Mouse (Mus musculus) embryonic stem cell, embryonic (primary cell): Measurements from ENCODE around the gene Fto.

Experiments
- CTCF ChIA-PET, 4 experiments: fragments of 300-600 bp in 2 of 4; fragments of 350-600 bp in 2 of 4; sonication (Branson Sonifier 250); formaldehyde crosslinking; loops; one replicate each; lab custom pipeline; 2022; ENCODE audit warnings: inconsistent platforms in 2 of 4; lab: Charles Lee
- POLR2A ChIA-PET, 4 experiments: fragments of 300-600 bp in 2 of 4; fragments of 350-600 bp in 2 of 4; sonication (Branson Sonifier 250); formaldehyde crosslinking; loops; one replicate each; lab custom pipeline; 2022; ENCODE audit warnings: antibody characterized with exemption in 4 of 4, inconsistent platforms in 1 of 4; lab: Charles Lee

Fto gene

DNA sequence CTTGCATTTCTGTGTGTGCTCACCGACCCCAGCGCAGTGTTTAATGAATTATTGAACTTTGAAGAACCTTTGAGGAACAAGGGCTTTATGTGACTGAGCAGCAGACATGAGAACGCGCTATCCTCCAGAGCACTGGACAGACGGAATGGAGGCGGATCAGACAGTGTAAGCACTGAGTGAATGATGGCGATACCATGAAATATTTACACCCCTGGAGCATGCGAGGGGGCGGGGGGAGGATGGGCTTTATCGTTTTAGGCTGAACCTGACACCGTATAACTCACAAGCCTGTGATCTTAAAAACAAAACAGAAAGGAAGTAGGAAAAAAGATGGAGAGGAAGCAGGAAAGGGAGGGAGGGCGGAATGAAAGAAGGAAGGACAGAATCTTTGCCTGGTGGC is 57.6 kb downstream of the Fto start:
- CTCF ChIA-PET, result interaction anchor here in 1 of 4 experiments (0.6 kb wide), 1 partner anchor 775 kb away, joined by 4 read pairs; no protein-coding TSS in a partner anchor
- POLR2A ChIA-PET, result no interaction called here

DNA sequence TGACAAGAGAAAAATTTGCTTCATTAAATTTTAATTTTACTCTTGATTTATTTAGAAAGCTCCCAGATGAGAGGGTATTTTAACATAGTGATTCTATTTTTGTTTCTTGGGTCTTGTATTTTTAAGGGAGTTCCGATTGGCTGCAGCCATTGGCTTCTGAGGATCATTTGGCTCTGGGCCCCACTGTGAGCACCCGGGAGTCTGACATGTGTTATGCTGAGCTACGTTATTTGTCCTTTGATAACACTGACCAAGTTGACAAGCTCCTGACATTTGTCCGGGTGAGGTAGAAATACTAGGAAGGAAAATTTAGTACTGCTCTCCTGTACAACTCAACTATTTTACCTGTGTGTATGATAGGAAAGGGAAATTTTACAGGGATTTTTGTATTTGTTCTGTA is 58.7 kb downstream of the Fto start:
- ChIA-PET POLR2A (interaction anchor here in 1 of 4 experiments (0.6 to 1.6 kb wide), 2 partner anchors 42 to 1063 kb away, joined by 3 read pairs; no protein-coding TSS in a partner anchor), CTCF (no interaction called here)

DNA sequence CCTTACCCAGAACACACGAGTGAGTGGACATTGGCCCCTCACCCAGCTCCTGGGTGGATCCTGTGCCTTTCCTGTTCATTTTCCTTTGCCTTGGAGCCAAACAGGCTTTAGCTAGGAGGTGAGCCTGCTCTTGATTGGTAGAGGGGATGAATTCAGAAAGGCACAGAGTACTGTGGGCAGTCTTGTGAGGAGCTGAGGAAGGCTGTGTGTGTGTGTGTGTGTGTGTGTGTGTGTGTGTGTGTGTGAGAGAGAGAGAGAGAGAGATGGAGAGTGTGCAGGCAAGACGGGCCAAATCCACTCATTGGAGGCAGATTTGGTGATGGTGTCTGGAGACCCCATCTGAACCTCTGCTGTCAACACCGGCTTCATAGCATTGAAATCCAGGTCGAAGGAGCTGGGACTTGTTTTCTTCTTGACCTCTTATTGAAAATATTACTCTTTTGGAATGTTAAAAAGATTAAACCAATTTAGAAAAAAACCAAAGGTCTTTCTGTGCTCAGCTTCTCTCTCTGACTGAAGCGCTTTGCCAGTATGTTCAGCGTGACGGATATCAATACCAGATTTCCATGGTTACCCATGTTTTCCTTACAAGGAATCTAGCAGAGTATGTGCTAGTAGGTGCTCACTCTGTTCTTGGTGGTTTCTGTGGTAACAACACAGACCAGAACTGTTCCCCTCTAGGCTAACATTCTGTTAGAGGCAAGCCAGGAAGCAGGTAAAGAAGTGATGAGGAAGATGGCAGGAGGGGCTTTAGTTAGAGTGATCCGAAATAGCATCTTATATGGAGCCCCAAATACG is 59.7 kb downstream of the Fto start:
- POLR2A ChIA-PET, result interaction anchor here in 1 of 4 experiments (1.6 kb wide), 1 partner anchor 43 kb away, joined by 3 read pairs; no protein-coding TSS in a partner anchor
- CTCF ChIA-PET, result no interaction called here

DNA sequence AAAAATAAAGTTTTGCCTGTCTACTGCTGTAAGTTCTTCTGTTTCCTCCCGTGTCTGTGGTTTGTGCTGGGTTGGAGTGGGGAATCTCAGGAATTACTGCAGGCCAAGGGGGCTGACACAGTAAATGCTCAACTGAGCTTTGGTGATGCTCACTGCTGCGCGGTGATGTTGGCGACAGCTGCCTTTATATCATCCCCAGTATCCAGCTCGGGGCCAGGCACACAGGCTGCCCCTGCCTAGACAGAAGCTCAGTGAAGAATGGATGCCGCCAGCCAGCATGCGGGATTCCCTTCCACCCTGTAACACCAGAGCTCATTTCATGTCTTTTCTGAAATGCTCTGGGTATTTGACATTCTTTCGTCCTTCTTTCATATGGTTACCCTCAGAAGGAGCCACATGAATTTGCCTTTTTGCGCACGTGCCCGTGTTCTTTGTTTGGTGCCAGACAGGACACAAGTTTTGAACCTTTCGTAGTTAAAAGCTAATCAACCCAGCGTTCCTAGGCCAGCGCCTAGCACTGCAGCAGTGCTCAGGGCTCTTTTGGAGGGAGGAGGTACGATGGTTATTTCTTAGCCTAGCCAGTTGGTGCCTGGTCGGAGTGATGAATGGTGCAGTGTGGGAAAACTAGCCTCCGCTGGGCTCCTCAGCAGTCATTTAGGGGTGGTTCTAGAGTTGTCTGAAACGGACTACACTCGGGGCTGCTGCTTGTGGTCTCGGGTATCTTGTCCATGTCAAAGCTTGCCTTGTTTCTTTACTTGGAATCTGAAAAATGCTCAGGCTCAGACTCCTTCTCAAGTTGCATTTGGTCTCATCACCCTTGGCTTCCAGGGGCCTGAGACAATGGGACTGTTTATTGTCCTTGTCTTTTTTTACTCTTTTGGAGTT is 62.0 kb downstream of the Fto start:
- POLR2A ChIA-PET, result interaction anchor here in 3 of 4 experiments (1.0 to 2.4 kb wide), 4 partner anchors 9 to 15 kb away, joined by 3 to 9 read pairs (median 3); no protein-coding TSS in a partner anchor
- CTCF ChIA-PET, result no interaction called here

DNA sequence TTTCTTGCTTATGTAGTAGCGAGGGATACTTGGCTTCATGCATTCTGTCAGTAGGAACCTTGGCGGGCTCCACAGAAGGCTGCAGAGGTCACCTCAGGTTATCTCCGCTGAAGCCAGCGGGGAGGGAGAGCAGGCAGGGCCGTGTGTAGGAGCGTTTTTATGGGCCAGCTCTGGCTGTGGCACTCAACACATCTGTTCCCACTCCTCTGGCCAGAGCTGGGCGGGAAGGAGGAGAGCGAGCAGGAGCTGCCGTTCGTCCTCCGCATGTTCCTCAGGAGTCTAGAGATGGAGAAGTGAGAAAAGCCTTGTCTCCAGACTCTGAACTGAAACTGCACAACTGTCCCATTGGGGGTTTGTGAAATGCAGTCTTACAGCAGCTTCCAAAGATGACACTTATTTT is 63.5 kb downstream of the Fto start:
- CTCF ChIA-PET, result interaction anchor here in 1 of 4 experiments (0.6 kb wide), 1 partner anchor 15 kb away, joined by 3 read pairs; no protein-coding TSS in a partner anchor
- POLR2A ChIA-PET, result interaction anchor here in 2 of 4 experiments (0.6 to 2.4 kb wide), 4 partner anchors 11 to 429 kb away, joined by 3 to 9 read pairs (median 3); partner anchors contain the start of gene Irx3 (in 1 of the 2)

DNA sequence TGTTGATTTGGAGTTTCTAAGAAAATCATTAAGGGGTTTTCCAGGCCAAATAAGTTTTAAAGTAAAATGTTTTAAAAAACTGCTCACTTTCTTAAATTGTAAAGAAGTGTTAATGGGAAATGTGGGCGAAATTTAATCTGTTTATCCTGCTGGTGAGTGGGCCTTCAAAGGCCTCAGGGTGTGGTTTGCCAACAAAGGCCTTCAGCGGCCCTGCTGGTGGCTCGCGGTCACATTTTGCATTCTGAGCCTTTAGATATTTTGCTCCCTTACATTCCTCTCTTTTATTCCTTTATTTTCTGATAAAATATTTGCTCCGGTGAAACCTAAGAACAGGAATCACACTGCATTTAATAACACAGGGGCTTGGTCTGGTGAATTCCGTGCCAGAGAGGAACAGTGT is 64.0 kb downstream of the Fto start:
- ChIA-PET POLR2A (interaction anchor here in 1 of 4 experiments (0.6 kb wide), 1 partner anchor 425 kb away, joined by 3 read pairs; the partner anchor contains the start of gene Irx3), CTCF (no interaction called here)

DNA sequence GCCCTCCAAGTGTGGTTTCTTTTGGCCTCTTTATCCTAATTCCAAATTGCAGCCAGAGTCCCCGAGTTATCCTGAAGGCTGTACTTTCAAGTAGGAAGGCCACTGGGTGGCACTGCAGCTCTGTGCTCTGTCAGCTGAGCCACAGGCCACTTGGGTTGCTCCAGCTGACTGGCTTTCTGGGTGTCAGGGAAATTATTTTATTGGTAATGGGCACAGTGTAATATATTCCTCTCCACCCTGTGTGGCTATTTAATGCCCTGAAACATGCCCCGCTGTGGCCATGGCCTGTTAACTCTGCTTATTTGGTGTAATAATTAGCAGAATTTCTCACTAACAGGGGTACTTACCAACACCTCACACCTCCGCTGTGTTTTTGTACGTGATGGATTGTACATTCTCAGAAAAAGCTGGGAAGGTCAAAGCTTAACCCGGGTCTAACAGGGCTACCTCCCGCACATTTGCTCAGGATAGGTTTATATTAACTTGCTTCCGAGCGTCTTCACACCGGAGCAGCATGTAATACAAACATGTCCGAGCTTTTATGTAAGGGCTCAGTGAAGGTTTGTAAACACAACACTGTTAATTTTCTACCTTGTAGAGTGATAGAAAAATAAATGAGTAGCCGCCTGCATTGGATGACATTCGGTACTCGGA is 65.6 kb downstream of the Fto start:
- POLR2A ChIA-PET, result interaction anchor here in 2 of 4 experiments (0.6 to 1.8 kb wide), 3 partner anchors 10 to 370 kb away, joined by 3 to 6 read pairs (median 4); no protein-coding TSS in a partner anchor
- CTCF ChIA-PET, result interaction anchor here in 3 of 4 experiments (0.6 to 1.4 kb wide), 8 partner anchors 10 to 1345 kb away, joined by 3 to 5 read pairs (median 3); no protein-coding TSS in a partner anchor

DNA sequence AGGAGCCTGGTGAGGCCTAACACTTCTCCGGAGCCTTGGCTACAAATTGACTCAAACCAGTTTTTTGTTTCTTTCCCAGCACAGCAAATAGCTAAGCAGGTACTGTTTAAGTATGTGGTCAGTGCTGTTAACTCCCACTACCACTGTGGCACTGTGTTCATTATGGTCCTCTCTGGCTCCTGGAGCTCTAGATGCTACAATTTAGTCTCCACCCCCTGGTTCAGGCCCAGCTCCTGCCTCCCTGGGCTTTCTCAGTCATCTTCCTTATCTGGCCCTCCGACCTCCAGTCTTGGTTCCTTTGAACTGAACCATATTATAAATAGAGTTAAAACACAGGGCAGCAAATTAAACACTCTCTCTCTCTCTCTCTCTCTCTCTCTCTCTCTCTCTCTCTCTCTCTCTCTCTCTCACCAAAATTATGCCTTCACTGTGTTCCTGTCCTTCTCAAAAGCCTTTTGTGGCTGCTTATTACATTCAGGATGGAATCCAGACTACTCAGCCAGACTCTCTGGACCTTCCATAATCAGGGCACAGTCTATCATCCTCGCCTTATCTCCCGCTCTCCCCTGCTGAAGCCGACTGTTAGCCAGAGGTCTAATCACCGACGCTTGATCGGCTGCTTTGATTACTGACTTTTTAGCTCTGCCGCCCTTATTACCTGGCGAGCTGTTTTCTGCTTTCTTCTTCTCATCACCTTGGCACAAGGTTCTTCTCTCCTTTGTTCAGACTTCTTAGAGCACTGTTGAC is 67.6 kb downstream of the Fto start:
- CTCF ChIA-PET, result interaction anchor here in 1 of 4 experiments (1.4 kb wide), 1 partner anchor 26 kb away, joined by 3 read pairs; no protein-coding TSS in a partner anchor
- POLR2A ChIA-PET, result interaction anchor here in 3 of 4 experiments (0.6 to 2.3 kb wide), 7 partner anchors 12 to 55 kb away, joined by 3 to 8 read pairs (median 4); no protein-coding TSS in a partner anchor

DNA sequence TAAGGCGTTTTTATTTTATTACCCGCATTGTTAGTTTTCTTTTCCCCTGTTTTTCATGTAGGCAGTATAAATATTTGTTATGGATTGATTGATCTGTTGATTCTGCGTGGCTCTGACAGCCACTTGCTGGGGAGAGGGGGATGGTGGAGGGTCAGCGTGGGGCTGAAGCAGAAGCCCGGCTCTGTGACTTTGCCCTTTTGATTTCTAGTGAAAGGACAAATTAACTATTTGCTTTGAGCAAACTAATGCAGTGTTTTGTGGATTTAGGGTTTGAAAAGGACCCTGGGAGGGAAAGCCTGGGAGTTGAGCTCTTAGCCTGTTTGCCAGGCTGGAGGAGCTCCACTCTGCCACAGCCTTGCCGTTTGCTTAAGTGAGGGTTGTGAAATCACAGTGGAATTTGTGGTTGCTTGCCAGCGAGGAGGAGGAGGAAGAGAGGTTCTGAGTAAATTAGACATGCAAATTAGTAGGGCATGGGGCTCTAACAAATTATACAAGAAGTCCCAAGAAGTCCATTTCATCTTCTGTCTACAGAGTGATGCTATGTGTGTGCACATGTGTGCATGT is 68.3 kb downstream of the Fto start:
- CTCF ChIA-PET, result no interaction called here
- POLR2A ChIA-PET, result interaction anchor here in 3 of 4 experiments (0.6 to 2.3 kb wide), 6 partner anchors 18 to 108 kb away, joined by 3 to 8 read pairs (median 4); no protein-coding TSS in a partner anchor

DNA sequence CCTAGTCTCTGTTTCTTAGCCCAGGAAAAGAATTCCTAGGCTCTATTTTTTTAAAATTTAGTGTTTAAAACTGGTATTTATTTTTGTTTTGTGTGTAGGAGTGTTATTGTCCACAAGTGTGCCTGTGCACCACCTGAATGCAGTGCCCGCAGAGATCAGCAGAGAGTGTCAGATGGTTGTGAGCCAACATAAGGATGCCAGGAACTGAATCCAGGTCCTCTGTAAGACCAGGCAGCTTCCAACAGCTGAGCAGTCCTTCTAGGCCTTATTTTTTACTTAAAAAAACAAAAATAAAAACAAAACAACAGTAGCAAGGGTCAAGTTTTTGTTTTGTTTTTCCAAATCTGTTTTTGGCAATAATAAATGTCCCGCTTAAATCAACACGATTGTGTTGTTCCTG is 69.9 kb downstream of the Fto start:
- CTCF ChIA-PET, result interaction anchor here in 2 of 4 experiments (0.6 kb wide), 2 partner anchors 37 to 973 kb away, joined by 3 to 6 read pairs; no protein-coding TSS in a partner anchor
- POLR2A ChIA-PET, result interaction anchor here in 2 of 4 experiments (0.6 to 1.5 kb wide), 5 partner anchors 8 to 54 kb away, joined by 3 to 4 read pairs (median 4); no protein-coding TSS in a partner anchor

DNA sequence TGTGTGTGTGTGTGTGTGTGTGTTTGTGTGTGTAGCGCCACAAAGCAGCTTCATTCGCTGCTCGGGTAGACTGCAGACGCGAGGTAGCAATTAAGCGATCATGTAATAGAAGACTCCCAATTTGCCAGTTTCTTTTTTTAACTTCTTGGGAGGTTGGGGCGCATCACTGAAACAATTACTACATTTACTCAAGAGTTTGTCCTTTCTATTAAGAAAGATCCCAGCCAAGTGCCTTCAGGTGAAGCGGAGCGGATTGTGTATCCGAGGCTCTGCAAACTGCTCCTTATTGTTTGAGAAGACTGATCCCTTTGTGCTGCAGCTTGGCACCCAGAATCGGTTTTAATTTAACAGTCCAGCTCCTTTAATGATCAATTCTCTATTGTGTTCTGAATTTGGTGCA is 70.5 kb downstream of the Fto start:
- ChIA-PET POLR2A (interaction anchor here in 3 of 4 experiments (0.6 to 1.5 kb wide), 10 partner anchors 9 to 246 kb away, joined by 3 to 6 read pairs (median 4); no protein-coding TSS in a partner anchor), CTCF (no interaction called here)

DNA sequence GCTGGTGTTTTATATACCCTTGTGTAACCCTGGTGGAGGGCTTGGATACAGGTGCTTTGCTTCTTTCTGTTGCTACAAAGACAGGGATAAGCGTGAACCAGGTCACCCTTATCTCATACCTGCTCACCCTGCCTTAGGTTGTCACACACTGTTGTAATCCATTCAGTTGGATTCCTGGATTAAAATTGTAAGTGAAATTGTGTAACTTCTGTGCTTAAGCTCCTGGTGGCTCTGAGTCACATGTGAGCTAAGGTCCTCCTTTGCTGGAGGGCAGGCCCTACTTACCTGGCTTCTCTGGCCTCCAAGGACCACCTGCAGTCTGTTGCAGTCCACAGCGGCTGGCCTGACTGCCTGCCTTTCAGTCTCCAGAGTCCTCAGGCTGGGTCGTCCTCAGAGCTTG is 71.1 kb downstream of the Fto start:
- ChIA-PET CTCF (no interaction called here), POLR2A (interaction anchor here in 2 of 4 experiments (0.8 to 1.5 kb wide), 7 partner anchors 9 to 245 kb away, joined by 3 to 6 read pairs (median 4); no protein-coding TSS in a partner anchor)

DNA sequence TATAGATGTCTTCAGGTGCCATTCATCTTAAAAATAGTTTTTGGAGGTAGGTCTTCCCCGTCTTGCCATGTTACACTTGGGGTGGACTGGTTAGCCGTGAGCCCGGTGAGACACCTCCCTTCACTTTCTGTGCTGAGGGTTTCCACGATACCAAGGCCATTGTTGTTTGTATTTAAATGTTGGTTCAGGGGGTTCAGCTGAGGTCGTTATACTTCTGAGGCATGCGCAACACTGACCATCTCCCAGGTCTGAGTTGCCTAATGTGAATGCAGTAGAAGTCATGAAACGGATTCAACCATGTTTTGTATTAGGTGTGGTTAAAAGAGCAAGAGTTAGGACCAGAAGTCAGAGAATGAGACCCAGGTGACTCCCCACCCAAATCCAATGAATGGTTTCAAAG is 72.5 kb downstream of the Fto start:
- ChIA-PET CTCF (interaction anchor here in 1 of 4 experiments (1.0 kb wide), 1 partner anchor 23 kb away, joined by 3 read pairs; no protein-coding TSS in a partner anchor), POLR2A (no interaction called here)

DNA sequence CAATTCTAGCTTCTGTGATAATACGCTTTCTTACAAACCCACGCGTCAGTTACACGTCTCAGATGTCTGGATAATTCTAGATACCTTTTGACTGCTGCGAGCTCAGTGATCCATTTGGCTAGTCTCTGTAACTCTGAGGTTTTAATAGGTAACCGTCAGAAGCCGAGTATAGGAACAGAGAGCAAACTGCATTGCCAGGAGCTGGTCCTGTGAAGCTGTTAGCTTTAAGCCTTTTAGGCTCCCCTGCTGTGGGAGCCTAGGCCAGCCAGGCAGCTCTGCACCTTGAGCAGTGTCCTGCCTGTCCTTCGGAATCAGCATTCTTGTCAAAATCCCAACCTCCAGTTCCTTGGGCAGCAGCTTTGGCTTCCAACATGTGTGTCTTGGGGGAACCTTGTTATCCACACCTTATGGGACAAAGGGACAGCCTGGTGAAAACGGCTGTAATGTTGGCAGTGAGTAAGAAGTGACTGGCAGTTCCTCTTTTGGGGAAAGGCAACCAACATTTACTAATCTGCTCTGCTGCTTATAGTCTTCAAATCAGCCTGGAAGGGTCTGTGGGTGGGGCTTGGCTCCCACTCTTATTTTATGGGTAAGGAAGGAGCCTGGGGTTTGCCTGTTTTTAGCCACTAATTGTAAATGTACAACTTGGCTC is 77.2 kb downstream of the Fto start:
- ChIA-PET CTCF (interaction anchor here in 3 of 4 experiments (0.6 to 1.7 kb wide), 3 partner anchors 12 to 911 kb away, joined by 3 to 5 read pairs (median 3); no protein-coding TSS in a partner anchor), POLR2A (interaction anchor here in 2 of 4 experiments (0.5 to 1.3 kb wide), 2 partner anchors 15 to 40 kb away, joined by 3 to 4 read pairs; no protein-coding TSS in a partner anchor)

DNA sequence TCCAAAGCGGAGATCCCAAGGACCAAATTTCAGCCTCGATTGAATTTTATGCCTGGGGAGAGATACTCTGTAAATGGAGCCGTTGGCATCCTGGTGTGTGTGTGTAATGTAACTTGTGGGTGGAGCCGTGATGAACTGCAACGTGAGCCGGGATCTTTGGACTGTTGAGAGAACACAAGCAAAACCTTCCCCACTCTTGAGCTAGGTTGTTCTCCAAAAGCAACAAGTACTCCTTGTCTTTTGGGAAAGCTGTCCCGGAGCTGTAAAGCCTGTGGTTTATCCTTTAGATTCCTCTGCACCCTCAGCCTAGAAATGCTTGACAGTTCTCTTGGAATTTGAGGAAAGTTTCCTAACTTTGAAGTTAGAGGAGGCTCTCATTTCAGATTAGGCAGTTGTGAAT is 78.9 kb downstream of the Fto start:
- ChIA-PET CTCF (interaction anchor here in 2 of 4 experiments (0.6 kb wide), 2 partner anchors 16 to 404 kb away, joined by 3 read pairs; no protein-coding TSS in a partner anchor), POLR2A (interaction anchor here in 1 of 4 experiments (1.3 kb wide), 1 partner anchor 9 kb away, joined by 4 read pairs; no protein-coding TSS in a partner anchor)
